Mouse (Mus musculus): Measurements from ENCODE around the gene Gm21409. TPM values are rescaled to one million over a fixed set of nuclear protein-coding genes. Genes with fewer than 3 reads are reported as not detected.
"Not testable (repeated sequence)": the region's sequence is repeated elsewhere in the genome, so short reads cannot be mapped to it uniquely, and the experiment has no call there.

Gene Gm21409
- polyA plus RNA-seq (2012; ENCODE audit: insufficient read depth, insufficient read length, missing spikeins): not detected in 2 replicates

DNA sequence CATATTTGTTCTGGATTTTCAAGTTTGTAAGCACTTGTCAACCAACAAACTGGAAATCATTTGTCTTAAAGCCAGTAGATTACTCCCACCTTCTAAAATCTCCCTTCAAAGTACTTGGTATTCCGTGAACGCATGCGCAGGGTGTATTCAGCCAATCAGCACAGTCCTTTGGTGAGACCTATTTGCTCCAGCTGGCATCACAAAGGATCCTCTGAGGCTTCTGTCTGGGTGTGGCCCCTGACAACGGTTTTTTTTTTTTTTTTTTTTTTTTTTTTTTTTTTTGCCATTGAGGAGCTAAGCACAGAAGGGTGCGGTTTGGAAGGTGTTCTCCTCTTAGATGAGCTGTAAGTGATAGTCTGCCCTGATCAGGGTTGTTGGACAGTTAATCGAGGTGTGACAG, at the start of gene Gm21409:
Gene Gm21409 (plus strand): TSS at position 301 of the 400 bp plus-strand sequence.
- not testable (repeated sequence) for H3K4me3 ChIP-seq (ENCODE audit: insufficient read depth, low read depth, low read length); H3K4me1 ChIP-seq (ENCODE audit: control insufficient read depth, insufficient read depth, insufficient read length, low read length); H3K27ac ChIP-seq (replicated peaks; ENCODE audit: low read depth, low read length)

Other genes starting within 250 kb of the Gm21409 start
- gene Gm21394, start 181.8 kb upstream of the Gm21409 start, polyA plus RNA-seq (2012; ENCODE audit: insufficient read depth, insufficient read length, missing spikeins): not detected in 2 replicates

Data from brown adipose tissue, adult 24 weeks (tissue).